Mouse (Mus musculus) megakaryocyte, adult 5-6 weeks (primary cell): ENCODE measurements around the gene Map3k13. TPM values are rescaled to one million over a fixed set of nuclear protein-coding genes. Genes with fewer than 3 reads are reported as not detected.

Source experiments
- ATAC-seq: 2 replicates; pipeline ENCODE4 v1.8.0; 2016; ENCODE audit warnings: mild to moderate bottlenecking, inconsistent platforms; ENCODE audit not compliant: poor library complexity, severe bottlenecking
- total RNA-seq, 2 experiments: library from RNA; stranded (forward) in 1 of 2; stranded (reverse) in 1 of 2; fragments of 153-499, 151-499 nt in 1 of 2; fragments of 221-1000, 200-1000 nt in 1 of 2; gene quantifications; 2 replicates each; pipeline versions ENCODE4 v1.2.3 to v1.2.4; 2015 to 2017

Gene Map3k13
- total RNA-seq (2015) (0.04 TPM in 1 of 2 replicates, not detected in the other), total RNA-seq (2017) (0.08 TPM in 1 of 2 replicates, not detected in the other)

DNA sequence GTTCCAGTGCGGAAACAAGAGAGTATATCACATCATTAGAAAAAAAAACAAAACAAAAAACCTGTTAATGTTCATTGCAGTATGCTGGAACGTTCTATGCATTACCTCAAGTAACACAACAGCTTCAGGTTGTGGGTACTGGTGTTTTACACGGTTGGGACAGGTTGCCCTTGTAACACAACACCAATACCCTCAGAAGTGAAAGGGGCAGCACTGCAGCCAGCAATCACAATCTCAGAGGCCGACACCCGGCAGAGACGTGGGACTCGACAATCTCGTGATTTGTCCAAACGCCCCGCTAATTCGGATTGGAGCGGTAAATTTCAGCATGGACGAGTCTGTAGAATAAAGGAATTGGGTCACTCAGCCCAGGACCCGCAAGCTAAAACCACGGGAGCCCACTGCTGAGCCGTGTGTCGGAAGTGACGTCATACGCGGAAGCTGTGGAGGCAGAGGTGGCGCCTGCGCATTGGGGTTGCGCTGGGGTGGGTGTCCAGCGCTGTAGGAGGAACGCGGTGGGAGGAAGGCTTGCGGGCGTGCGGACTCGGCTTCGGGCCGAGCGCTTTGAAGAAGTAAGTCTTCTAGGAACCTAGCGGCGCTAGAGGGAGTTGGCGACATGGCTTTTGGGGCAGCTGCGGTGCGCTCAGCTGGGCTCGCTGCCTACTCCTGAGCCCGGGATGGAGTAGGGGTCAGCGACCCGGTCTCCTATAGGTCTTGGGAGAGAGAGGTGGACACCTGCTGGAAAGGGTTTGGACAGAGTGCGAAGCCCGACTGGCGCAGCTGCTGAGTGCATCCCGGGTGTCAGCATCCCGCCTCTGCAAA, at the start of gene Map3k13:
Gene Map3k13, plus strand, starts transcription at position 472 of the 822 bp plus-strand sequence.
- ATAC-seq, result peak; percentile 97

DNA sequence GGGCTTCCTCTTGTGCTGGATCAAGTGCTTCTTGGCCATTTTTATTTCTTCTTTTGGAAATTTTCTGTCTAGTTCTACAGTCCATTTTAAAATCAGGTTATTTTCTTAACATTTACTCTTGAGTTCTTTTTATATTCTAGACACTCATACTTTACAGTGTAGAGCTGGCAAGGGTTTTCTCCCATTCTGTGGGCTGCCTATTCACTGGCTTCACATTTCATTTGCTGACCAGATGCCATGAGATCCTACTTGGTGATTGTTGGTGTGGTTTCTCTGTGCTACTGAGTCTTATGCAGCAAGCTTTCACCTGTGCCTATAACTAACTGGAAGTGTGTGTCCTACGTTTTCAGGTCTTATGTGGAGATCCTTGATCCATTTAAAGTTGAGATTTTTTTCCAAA, 35.7 kb upstream of the Map3k13 start:
- no peak for ATAC-seq

DNA sequence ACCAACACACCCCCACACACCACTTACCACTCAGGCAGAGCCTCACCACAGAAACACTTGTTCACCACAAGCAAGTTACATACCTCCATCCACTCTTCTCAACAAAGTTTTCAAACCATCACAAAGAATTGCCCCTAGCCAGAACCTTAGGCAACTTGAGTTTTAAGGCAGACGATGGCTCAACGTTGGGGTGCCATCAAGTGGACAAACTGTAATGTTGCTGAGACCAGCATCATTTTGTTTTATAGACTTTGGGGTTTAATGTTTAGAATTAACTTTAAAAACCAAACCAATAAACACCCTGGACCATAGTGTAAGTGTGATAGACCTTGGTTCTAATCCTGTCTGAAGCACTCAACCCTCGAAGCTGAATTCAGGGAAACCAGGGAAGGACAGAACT, 25.9 kb upstream of the Map3k13 start:
- ATAC-seq, result no peak

DNA sequence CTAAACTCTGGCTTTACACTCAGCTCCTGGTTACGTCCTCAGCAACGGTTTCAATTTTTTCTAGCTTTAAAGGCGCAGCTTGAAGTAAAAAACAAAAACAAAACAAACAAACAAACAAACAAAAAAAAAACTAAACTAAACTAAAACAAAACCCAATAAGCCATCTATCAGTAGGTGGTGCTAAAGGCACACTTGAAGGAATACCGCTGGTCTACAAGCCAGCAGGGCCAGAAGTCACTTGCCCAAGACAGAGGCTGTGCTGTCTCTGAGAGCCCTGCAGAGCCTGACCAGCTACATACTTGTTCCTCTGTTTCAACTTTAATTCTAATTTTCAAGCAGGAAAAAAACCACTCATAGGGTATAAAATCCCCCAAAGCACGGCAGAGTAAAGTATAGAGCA, 24.5 kb upstream of the Map3k13 start:
- no peak for ATAC-seq

DNA sequence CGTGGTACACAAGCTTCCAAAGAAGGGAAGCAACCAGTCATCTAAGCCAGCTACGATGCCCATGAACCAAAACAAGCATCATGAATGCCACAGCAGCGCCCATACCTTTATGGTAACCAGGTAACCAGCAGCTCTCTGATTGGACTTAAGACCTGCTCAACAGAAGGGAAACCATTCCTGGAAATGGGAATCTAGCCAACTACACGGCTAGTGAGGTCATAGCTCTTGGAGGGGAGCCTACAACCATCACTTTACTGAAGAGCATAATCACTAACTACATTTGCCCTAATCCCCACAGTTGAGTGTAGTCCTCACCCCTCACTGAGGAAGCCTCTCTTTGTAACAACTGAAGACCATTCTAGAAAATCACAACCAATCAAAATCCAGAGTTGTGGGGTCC, 19.4 kb upstream of the Map3k13 start:
- no peak for ATAC-seq

DNA sequence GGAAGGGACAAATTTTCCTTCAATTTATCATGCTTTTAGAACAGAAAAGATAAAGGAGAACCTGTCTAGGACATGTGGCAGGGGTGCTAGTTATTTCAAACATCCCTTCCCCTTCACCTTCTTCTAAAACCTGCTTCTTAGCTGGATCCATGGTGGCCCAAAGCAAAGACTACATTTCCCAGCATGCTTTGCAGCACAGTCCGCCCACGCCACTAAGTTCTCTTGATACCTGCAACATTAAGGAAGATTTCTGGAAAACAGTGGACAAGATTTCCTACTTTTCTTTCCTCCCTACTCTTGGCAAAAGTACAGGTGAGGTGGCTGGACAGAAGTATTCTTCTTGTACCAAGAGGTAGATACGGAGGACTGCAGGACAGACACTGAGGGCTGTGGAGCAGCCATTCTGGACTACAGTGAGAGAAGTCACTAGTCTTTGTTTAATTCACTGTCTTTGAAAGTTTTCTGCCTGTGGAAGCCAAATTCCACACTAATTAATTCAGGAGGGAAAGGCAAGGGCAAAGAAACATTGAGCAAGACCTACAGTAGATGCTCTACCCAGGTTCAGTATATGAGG, 15.8 kb upstream of the Map3k13 start:
- no peak for ATAC-seq

DNA sequence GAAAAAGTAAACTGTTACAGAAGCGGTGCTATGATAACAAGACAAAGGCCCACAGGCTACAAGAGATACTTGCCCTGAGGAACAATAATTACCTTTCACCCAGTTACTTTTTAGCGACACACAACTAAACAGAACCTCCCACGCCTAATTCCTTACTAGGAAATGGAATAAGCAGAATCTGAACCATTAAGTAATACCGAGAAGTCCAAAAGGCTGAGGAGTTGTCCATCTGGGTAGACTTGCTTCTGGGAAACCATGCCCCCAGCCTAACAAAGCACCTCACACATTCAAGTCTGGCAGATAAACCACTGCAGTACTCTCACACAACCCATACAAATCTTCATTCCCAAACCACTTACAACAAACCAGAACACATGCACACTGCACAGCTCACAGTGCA, 15.0 kb upstream of the Map3k13 start:
- no peak for ATAC-seq

DNA sequence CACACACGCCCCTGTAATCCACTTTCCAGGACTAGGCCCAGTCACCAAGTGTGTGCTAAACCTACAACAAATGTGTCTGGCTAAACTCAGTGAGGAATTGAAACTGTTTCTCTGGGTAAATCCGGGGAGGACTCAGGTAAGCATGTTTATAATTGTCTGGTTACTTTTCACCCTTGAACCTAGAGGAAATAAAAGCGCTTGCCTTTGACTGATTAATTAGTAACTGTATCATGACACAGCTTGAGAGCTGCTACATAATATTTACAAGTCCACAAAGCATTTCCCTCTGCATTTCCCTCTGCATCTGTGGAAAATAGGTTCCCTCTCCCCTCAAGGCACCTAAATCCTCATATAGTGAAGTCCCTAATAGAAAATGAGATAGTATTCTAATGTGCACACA, 12.9 kb upstream of the Map3k13 start:
- no peak for ATAC-seq

DNA sequence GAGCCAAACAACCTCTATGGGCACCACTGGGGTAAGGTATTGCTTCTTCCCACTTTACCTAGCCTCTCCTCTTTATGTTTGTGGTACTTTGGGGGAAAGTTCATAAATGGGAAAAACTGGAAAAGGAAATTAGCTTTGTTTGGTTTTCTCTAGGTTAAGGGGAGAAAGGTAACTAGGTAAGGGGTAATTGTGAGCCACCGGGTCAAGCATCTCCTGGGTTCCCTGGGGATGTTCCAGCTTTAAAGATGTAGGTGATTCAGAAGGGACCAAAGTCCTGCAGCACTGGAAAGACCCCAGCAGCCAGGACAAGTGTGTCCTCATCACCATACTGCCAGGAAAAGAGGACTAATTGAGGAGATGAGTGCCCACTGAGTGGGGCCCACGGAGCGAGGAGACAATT, 12.3 kb upstream of the Map3k13 start:
- ATAC-seq, result no peak

DNA sequence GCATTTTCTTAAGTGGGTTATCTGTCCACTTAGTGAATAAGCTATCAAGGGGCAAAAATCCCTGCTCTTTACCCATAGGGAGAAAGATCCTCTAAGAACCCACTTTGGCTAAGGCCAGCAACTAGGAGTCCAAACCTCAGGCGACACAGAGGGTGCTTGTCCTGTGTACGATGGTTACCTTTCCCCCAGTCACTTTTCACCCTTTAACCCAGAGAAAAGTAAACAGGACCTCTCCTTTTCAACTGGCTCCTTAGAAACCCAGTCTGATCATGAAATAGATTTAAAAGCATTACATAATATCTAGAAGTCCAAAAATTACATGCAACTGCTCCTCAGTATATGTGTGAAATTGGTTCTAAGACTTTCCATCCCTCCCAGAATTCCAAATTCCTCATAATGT, 11.3 kb upstream of the Map3k13 start:
- ATAC-seq, result no peak

DNA sequence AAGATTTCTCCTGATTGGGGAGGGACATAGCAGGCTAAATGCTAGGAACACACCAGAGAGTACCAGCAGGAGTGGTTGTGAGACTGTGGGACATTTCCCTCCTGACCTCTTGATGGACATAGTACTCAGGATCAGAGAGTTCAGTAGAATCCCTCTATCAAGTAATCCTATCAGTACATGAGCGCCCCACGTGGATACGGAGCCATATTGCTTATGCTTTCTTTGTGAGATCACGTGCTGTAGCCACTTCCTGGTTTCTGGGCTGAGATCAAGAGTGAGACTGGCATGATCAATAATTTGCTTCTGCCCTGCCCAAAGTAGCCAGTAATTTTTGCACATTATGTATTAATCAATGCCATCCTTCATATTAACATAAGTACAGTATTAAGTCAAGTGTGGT, 9.1 kb upstream of the Map3k13 start:
- no peak for ATAC-seq

DNA sequence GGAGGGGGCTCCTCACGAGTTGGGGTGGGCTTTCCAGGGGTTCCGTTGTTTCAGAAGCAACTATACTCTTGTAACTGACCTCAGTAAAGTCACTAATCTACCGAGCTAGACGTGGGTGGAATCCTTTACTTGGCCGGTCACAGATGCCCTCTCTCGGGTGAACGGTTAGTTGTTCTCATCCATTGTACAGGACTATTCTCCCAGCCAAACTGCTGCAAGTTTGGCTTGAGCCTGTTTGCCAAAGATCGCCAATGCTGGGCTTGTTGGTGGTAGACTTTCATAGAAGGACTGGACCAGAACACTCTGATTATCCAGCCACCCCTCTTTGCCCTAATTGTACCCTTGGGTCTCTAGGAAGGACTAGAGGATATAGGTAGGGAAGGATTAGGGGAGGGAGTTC, 7.8 kb upstream of the Map3k13 start:
- no peak for ATAC-seq

DNA sequence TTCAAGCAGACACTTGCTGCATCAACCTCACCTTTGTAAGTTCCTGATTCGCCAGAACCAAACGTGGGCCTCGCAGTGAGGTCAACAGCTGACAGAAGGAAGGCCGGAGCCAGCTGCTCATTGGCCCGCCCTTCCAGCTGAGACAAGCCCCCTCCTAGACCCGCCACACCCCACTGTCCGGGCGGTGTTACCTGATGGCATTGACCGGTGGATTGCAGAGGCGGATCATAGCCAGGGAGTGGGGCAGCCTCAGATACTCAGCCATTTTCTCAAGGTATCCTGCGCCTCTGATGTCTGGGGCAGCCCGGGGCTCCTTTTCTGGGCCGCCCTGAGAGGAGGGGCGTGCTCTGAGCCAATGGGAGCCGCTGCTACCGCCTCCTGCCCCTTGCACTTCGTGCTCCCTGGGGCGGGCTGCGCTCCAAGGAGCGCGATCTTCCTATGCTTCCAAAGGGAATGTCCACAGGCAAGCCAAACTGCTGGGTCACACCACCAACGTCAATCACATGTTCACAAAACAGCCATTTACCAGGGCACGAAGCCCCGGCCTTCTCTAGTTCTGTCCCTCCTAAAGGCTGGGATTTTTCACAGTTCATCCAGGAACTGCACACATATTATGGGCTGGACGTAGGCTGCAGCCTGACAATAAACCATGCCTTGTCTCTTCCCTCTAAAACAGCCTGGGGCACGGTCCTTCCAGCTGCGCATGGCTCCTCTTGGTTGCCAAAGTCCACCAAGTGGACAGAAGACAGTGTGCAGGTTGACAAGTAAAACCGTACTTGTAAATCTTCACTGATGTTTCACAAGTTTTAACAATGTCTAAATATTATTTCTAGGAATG, 6.4 kb upstream of the Map3k13 start, which contains the start of gene Ehhadh:
Gene Ehhadh, minus strand, starts transcription at position 292 of the 838 bp plus-strand sequence.
- peak; percentile 90 for ATAC-seq

DNA sequence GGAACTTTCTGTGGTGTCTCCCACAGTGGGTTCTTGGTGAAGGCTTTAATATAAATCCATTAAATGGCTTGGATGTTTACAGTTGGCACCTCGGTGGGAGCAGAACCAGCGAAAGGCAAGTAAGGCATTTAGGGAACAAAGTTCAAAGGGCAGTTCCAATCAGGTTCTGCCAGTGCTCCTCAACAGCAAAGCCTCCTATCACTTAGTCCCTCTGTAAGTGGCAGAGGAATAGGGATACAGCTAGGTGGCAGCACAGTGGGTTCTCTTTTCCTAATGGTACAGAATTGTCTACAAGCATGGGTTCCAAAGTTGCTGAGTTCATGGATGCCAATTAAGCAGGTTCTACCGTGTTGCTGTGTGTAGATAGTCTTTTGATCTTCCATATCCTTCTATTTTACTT, 5.6 kb upstream of the Map3k13 start:
- ATAC-seq, result no peak

DNA sequence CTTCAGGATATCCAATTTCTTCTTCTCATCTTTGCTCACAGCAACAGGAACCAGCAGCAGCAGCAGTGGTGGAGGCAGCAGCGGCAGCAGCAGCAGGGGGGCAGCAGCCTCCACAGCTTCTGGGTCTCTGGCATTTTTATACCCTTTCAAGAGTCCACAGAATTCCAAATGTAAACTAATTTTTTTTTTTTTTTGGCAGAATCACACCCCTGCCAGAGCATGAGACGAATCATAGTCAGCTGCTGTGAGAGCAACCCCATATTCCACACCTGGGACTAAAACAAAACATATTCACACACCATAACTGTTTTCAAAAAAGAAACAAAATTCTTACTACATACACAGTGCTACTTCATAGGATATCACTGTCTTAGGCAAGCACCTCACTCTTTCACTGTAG, 5.0 kb upstream of the Map3k13 start:
- no peak for ATAC-seq

DNA sequence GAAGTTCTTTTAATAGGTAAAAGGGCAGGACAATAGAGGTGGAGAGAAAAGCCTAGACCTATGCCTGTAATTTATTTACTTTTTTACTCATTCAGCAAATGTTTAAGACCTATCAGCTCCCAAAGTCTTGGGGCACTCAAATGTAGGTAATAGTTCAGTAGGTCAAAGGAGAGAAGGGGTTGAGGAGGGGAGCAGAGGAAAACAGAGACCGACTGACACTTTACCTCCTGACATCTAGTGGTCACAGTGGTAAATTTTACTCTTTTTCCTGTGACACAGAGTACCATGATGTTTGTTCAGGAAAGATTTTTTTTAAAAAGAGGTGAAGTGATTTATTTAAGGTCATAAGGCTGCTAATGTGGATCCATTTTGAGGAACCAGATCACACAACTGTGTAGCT, 3.7 kb upstream of the Map3k13 start:
- ATAC-seq, result no peak

DNA sequence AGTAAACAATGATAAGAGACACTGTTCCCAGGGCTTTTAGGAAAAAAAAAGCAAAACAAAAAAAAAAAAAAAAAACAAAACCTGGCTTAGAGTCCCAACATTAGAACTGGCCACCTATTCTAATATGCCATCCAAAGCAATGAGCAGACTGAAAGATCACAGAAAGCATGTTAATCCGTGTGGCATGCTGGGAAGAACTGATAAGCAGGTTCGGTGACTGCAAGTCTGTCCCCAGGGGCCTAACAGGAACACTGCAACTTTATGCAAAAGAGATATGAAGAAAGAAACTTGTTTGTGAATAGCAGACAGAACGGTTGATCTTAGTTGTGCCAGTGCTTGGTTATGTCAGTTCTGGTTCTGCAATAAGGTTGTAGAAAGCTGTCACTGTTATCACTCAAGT, 2.4 kb upstream of the Map3k13 start:
- no peak for ATAC-seq

DNA sequence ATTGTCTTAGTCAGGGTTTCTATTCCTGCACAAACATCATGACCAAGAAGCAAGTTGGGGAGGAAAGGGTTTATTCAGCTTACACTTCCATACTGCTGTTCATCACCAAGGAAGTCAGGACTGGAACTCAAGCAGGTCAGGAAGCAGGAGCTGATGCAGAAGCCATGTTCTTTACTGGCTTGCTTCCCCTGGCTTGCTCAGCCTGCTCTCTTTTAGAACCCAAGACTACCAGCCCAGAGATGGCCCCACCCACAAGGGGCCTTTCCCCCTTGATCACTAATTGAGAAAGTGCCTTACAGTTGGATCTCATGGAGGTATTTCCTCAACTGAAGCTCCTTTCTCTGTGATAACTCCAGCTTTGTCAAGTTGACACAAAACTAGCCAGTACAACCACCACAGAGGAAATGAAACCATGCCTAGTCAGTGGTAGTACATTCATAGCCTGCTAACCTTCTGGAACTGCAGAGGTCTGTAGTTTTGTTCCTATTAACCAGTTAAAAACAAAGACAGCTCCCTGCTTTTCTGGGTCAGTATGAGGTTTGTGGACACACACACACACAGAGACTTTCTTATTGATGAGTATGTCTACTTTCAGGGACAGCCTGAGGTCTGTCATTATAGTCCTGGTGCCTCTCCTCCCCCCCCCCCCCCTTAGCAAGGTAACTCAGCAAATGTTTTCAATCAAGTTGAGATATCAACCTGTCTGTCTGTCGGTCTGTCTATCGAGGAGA, 901 bp upstream of the Map3k13 start:
- peak; percentile 27; the same call in 1 of the 2 replicates for ATAC-seq

DNA sequence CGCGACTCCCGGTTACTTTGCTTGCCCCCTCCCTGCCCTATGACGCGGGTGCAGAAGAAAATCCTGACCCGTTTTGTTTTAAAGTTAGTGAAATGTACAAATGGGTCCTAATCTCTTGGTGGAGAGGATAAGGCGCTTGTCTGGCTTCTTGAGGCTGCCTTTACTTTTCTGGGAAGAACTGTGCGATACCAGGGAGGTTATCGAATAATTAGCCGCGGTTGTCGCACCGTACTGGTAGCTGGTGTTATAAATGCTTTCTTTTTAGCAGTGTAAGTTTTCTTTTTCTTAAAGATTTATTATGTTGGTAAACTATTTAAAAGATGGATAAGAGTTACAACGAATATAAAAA, 525 bp downstream of the Map3k13 start:
- ATAC-seq, result no peak

DNA sequence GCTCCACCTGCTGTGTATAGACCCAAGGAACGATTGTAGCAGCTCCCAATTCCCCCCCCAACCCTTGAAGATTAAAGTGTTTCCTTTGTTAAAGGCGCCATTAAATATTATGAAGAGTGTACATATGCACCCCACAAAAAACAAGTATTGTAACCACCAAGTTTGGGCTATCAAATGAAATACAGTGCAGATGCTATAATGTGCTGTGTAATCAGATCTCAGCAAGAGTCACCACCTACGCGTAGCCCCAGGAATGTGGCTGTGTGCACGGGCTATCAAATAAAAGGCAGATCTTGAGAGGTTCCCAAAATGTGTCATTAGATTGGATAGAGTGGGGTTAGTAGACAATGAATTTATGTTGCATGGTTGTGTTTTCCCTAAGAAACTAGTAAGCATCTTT, 925 bp downstream of the Map3k13 start:
- ATAC-seq, result no peak

DNA sequence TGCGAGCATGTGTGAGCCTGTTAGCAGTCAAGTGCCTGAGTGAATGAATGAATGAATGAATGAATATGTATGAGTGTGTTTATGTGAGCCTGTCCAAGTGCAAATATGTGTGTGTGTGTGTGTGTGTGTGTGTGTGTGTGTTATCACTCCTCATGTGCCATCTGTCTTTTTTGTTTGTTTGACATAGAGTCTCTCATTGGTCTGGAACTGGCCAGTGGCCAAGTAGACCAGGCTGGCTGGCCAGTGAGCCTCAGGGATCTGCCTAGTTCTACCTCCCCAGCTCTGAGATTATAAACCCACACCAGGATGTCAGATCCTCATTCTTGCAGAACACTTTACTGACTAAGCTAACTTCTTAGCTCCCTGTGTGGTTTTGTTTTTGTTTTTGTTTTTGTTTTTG, 10.1 kb downstream of the Map3k13 start:
- ATAC-seq, result no peak
